Mouse (Mus musculus) forebrain, embryonic 12.5 days (tissue): Measurements from ENCODE around the gene Klhdc8b. TPM values are rescaled to one million over a fixed set of nuclear protein-coding genes. Genes with fewer than 3 reads are reported as not detected.

ENCODE experiments used
- ATAC-seq: fragments of 200-750 bp; cut with Nextera tagmentation; 2 replicates; pipeline ENCODE4 v1.8.0; 2017; ENCODE audit warnings: moderate TSS enrichment; ENCODE audit not compliant: low FRiP score
- H3K27ac ChIP-seq: fragments of 300-500 bp; sonication (generic); 2 replicates; pipeline ENCODE4 v1.5.1; 2016; ENCODE audit warnings: mild to moderate bottlenecking
- H3K27me3 ChIP-seq: fragments of 300-500 bp; sonication (generic); 2 replicates; pipeline ENCODE4 v1.6.1; 2016; ENCODE audit warnings: mild to moderate bottlenecking
- H3K36me3 ChIP-seq: fragments of 300-500 bp; sonication (generic); replicated peaks from 2 replicates; pipeline ENCODE4 v1.6.1; 2016; ENCODE audit warnings: mild to moderate bottlenecking
- H3K4me1 ChIP-seq: fragments of 300-500 bp; sonication (generic); 2 replicates; pipeline ENCODE4 v1.6.1; 2016
- H3K4me2 ChIP-seq: fragments of 300-500 bp; sonication (generic); 2 replicates; pipeline ENCODE4 v1.6.1; 2016; ENCODE audit warnings: mild to moderate bottlenecking, moderate library complexity
- H3K4me3 ChIP-seq: fragments of 300-500 bp; sonication (generic); replicated peaks from 2 replicates; pipeline ENCODE4 v1.5.1; 2016; ENCODE audit warnings: mild to moderate bottlenecking
- H3K9ac ChIP-seq: fragments of 300-500 bp; sonication (generic); 2 replicates; pipeline ENCODE4 v1.6.1; 2016; ENCODE audit warnings: mild to moderate bottlenecking
- H3K9me3 ChIP-seq: fragments of 300-500 bp; sonication (generic); 2 replicates; pipeline ENCODE4 v1.6.1; 2016
- WGBS: fragments of 180-500 bp; shearing (Covaris S2); methylation state at CpG from one replicate; pipeline ENCODE4 v1.1.7; 2016; 5-methylcytosine and 5-hydroxymethylcytosine counted together
- polyA plus RNA-seq: library from polyadenylated mRNA; unstranded; fragments of >200 nt; fragmentation: Nextera tagmentation; extraction: Ambion mirVana; gene quantifications from 2 replicates; pipeline ENCODE4 v1.2.1, GENCODE M21; 2016

The Klhdc8b gene
- polyA plus RNA-seq, 1 experiment from 2014 or later = 67.6 TPM

GRCm38 (mm10) chr9:108490559-108491285, 29.3 kb upstream of the Klhdc8b start, which contains the start of gene Usp19:
Gene Usp19, plus strand, starts transcription at chr9:108490602.
- Histone ChIP-seq H3K9ac (peak within 1 kb of the TSS; percentile 95), H3K9me3 (no peaks in the 10 kb centered on the region), H3K4me3 (peak within 1 kb of the TSS; percentile 98), H3K27ac (peak within 1 kb of the TSS; percentile 97), H3K36me3 (peaks cover 75% of the 10 kb centered on the region), H3K27me3 (no peaks in the 10 kb centered on the region), H3K4me1 (peaks cover 22% of the 10 kb centered on the region), H3K4me2 (peak within 1 kb of the TSS; percentile 89)
- WGBS = under 1% methylated on average over 69 of the region's 69 CpGs
- ATAC-seq = peak; percentile 95

DNA sequence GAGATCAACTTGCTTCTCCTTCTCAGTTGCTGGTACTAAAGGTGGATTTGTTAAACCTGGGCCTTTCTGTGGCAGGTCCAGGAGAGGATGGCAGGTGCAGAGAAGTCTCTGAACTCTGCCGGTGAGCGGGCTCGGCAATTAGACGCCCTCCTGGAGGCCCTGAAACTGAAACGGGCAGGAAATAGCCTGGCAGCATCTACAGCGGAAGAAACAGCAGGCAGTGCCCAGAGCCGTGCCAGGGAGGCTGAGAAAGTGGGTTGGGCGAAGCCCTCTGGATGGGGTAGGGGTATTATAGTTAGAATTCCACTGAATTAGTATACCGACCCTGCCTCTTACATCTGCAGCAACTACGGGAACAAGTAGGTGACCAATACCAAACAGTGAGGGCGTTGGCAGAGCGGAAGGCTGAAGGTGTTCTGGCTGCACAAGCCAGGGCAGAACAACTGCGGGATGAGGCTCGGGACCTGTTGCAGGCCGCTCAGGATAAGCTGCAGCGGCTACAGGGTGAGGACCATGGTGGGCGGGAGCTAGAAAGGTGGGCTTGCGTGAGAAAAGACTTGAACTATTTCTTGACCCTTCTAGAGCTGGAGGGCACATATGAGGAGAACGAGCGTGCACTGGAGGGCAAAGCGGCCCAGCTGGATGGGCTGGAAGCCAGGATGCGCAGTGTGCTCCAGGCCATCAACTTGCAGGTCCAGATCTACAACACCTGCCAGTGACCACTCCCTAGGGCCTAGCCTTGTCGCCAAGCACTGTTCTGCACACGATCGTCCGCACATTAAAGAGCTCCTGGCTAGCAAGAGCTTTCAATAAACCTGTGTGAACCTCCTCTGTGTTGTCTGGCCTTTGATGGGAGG, 28.5 kb upstream of the Klhdc8b start:
- Histone ChIP-seq H3K4me1 (peaks cover 22% of the 10 kb centered on the region), H3K4me2 (peak overlapping the region; percentile 89), H3K4me3 (peak overlapping the region; percentile 98), H3K27ac (peak overlapping the region; percentile 97), H3K9ac (peak overlapping the region; percentile 95), H3K27me3 (no peaks in the 10 kb centered on the region), H3K9me3 (no peaks in the 10 kb centered on the region), H3K36me3 (peaks cover 75% of the 10 kb centered on the region)
- ATAC-seq = peak; percentile 45; the same call in 1 of the 2 replicates
- 67% methylated on average over 26 of the region's 26 CpGs for WGBS

GRCm38 (mm10) chr9:108489215-108489614, 27.8 kb upstream of the Klhdc8b start:
- Histone ChIP-seq H3K27me3 (no peaks in the 10 kb centered on the region), H3K36me3 (peaks cover 70% of the 10 kb centered on the region), H3K4me1 (peaks cover 22% of the 10 kb centered on the region), H3K9me3 (no peaks in the 10 kb centered on the region), H3K4me2 (no peak overlapping the region), H3K4me3 (no peak overlapping the region), H3K27ac (peak overlapping the region; percentile 97), H3K9ac (0 out of 2 replicates have a peak overlapping the region, but pooled peaks have one; percentile 29)
- ATAC-seq = no peak
- 95% methylated on average over 20 of the region's 20 CpGs for WGBS

- no peak overlapping the region for H3K4me3 ChIP-seq
- H3K27ac ChIP-seq = no peak overlapping the region
- H3K4me1 ChIP-seq = peaks cover 22% of the 10 kb centered on the region
- H3K9ac ChIP-seq = no peak overlapping the region
- ATAC-seq = no peak
- no peaks in the 10 kb centered on the region for H3K27me3 ChIP-seq
- H3K4me2 ChIP-seq = no peak overlapping the region
- no peaks in the 10 kb centered on the region for H3K9me3 ChIP-seq
- peaks cover 70% of the 10 kb centered on the region for H3K36me3 ChIP-seq
- WGBS = 98% methylated on average over 17 of the region's 17 CpGs
Measured at GRCm38 (mm10) chr9:108488403-108488802, 27.0 kb upstream of the Klhdc8b start.

DNA sequence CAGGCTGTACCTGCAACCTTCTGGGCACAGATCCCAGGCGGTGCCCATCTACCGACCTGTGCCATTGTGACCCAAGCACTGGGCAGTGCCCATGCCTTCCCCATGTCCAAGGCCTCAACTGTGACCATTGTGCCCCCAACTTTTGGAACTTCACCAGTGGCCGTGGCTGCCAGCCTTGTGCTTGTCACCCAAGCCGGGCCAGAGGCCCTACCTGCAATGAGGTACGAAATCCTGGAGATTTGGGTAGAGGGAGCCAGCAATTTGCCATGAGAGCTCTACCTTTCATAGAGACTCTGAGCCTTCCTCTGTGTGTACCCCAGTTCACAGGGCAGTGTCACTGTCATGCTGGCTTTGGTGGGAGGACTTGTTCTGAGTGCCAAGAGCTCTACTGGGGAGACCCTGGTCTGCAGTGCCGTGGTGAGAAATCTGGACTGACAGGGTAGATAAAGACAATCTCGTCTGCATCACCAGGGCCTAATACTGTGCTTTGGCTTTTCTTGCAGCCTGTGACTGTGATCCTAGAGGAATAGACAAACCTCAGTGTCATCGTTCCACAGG, 25.7 kb upstream of the Klhdc8b start:
- 92% methylated on average over 8 of the region's 8 CpGs for WGBS
- peaks cover 62% of the 10 kb centered on the region for H3K36me3 ChIP-seq

GRCm38 (mm10) chr9:108485301-108485875, 24.0 kb upstream of the Klhdc8b start:
- Histone ChIP-seq H3K4me2 (no peak overlapping the region), H3K9me3 (no peaks in the 10 kb centered on the region), H3K9ac (no peak overlapping the region), H3K27ac (no peak overlapping the region), H3K27me3 (no peaks in the 10 kb centered on the region), H3K36me3 (peaks cover 66% of the 10 kb centered on the region), H3K4me1 (peaks cover 14% of the 10 kb centered on the region), H3K4me3 (no peak overlapping the region)
- ATAC-seq = no peak
- 95% methylated on average over 19 of the region's 19 CpGs for WGBS

More for the DNA sequence above, 25.7 kb upstream of the Klhdc8b start:
- H3K27me3 ChIP-seq = no peaks in the 10 kb centered on the region
- H3K4me1 ChIP-seq = peaks cover 17% of the 10 kb centered on the region
- H3K9ac ChIP-seq = no peak overlapping the region
- no peak overlapping the region for H3K4me2 ChIP-seq
- H3K9me3 ChIP-seq = no peaks in the 10 kb centered on the region
- no peak for ATAC-seq
- no peak overlapping the region for H3K27ac ChIP-seq
- no peak overlapping the region for H3K4me3 ChIP-seq

DNA sequence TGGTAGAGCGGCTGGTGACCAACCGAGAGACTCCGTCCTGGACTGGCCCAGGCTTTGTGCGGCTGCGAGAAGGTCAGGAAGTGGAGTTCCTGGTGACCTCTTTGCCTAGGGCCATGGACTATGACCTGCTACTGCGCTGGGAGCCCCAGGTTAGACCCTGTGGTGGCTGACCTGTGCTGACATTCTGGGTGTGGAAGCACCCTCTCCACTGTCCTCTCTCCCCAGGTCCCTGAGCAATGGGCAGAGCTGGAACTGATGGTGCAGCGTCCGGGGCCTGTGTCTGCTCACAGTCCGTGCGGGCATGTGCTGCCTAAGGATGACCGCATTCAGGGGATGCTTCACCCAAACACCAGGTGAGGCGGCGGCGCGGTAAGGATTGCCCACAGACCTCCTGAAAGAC, 22.6 kb upstream of the Klhdc8b start:
- H3K4me2 ChIP-seq = no peak overlapping the region
- H3K27me3 ChIP-seq = no peaks in the 10 kb centered on the region
- no peak for ATAC-seq
- no peaks in the 10 kb centered on the region for H3K9me3 ChIP-seq
- WGBS = 95% methylated on average over 15 of the region's 15 CpGs
- H3K36me3 ChIP-seq = peaks cover 58% of the 10 kb centered on the region
- no peak overlapping the region for H3K9ac ChIP-seq
- no peak overlapping the region for H3K4me3 ChIP-seq
- no peak overlapping the region for H3K27ac ChIP-seq
- peaks cover 20% of the 10 kb centered on the region for H3K4me1 ChIP-seq

- H3K4me3 ChIP-seq = no peak overlapping the region
- H3K27ac ChIP-seq = no peak overlapping the region
- peaks cover 50% of the 10 kb centered on the region for H3K36me3 ChIP-seq
- H3K4me2 ChIP-seq = no peak overlapping the region
- H3K27me3 ChIP-seq = no peaks in the 10 kb centered on the region
- WGBS = 91% methylated on average over 18 of the region's 18 CpGs
- no peak for ATAC-seq
- H3K9ac ChIP-seq = no peak overlapping the region
- H3K9me3 ChIP-seq = no peaks in the 10 kb centered on the region
- peaks cover 26% of the 10 kb centered on the region for H3K4me1 ChIP-seq
Measured at GRCm38 (mm10) chr9:108483051-108483790, 21.8 kb upstream of the Klhdc8b start.

DNA sequence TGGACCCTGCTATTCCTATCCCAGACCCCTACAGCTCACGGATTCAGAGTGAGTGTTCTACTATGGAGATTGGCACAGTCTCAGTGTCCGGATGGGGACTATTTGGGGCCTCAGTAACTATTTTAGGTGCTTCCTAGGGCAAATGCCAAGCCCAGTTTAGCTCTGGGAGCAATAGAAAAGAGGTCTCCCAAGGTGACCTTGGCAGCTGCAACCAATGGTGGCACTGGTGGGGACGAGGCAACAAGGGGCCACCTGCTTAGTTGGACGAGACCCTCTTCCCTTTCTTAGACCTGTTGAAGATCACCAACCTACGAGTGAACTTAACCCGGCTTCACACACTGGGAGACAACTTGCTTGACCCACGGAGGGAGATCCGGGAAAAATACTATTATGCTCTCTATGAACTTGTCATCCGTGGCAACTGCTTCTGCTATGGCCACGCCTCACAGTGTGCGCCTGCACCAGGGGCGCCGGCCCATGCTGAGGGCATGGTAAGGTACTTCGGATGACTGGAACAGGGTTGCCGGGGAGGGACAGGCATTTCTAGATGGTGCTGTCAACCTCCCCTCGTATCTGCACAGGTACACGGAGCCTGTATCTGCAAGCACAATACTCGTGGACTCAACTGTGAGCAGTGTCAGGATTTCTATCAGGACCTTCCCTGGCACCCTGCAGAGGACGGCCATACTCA, 20.3 kb upstream of the Klhdc8b start:
- H3K4me1 ChIP-seq = peaks cover 26% of the 10 kb centered on the region
- H3K4me3 ChIP-seq = no peak overlapping the region
- no peak for ATAC-seq
- 93% methylated on average over 19 of the region's 19 CpGs for WGBS
- H3K4me2 ChIP-seq = no peak overlapping the region
- no peaks in the 10 kb centered on the region for H3K27me3 ChIP-seq
- no peak overlapping the region for H3K27ac ChIP-seq
- no peaks in the 10 kb centered on the region for H3K9me3 ChIP-seq
- H3K9ac ChIP-seq = no peak overlapping the region
- peaks cover 36% of the 10 kb centered on the region for H3K36me3 ChIP-seq

GRCm38 (mm10) chr9:108480813-108481519, 19.6 kb upstream of the Klhdc8b start:
- ATAC-seq = no peak
- 93% methylated on average over 28 of the region's 28 CpGs for WGBS
- peaks cover 29% of the 10 kb centered on the region for H3K36me3 ChIP-seq
- 0 out of 2 replicates have a peak overlapping the region, but pooled peaks have one; percentile 68 for H3K4me2 ChIP-seq
- H3K9me3 ChIP-seq = no peaks in the 10 kb centered on the region
- H3K4me3 ChIP-seq = no peak overlapping the region
- H3K9ac ChIP-seq = peak overlapping the region; percentile 25; the same call in 1 of the 2 replicates
- peaks cover 26% of the 10 kb centered on the region for H3K4me1 ChIP-seq
- no peak overlapping the region for H3K27ac ChIP-seq
- H3K27me3 ChIP-seq = no peaks in the 10 kb centered on the region
